In the genomic region with DNA sequence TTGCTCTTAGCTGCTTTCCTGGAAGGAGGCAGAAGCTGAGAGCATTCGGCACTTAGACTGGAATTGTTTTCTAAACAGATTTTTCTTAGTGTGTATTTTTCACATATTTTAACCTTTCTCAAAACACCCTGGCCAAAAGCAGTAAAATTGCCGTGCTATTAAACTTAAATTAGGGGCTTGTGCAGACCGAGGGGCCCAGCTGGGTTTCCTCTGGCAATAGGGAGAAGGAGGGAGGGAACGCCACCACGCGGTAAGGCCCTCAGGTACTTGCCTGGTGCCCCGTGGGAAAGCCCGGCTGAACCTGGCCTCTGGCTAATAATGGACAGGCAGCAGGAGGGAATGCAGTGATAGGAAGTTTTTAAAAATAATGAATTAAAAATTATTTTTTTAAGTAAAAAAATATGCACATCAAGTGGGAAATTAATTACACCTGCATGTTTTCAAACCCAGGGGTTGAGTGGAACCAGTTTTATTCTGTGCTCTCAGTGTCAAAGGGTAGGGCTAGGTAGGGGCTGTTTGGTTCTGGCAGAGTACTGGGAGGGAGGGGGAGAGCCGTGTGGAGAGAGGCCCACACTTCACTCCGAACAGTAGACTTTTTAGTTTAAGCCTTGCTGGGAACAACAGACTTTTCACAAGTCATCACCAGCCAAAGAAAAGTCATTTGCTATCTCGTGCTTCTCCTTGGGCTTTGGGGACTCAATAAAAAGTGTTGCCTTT, we compare ENCODE assay signal across 22 mouse cellular contexts.
DNase-seq lines count a peak whose midpoint lies in the region; ATAC-seq and TF ChIP-seq lines count a peak whose summit lies in the region.
"Had no signal": no experiment of that assay in that cellular context is flagged by ENCODE, and none has a peak within 500 bp of the region (broad histone marks: within the 10 kb centered on the region; RNA-seq: fewer than 3 reads in every experiment).

No protein-coding gene starts in this region.

- no peak for TF ChIP-seq EP300 in liver, postnatal 0 days (IDR thresholded peaks at IDR 0.05; ENCODE audit: low read depth)

- no peak overlapping the region for H3K4me3 ChIP-seq in kidney, embryonic 14.5 days (ENCODE audit: low read length)
- no peak overlapping the region for H3K4me3 ChIP-seq in liver, postnatal 0 days (ENCODE audit: low read depth, low read length)
- H3K4me3 ChIP-seq in midbrain, embryonic 16.5 days (ENCODE audit: low read depth, low read length) = no peak overlapping the region
- H3K4me3 ChIP-seq: liver, embryonic 15.5 days; megakaryocyte, embryonic 14.5 days; midbrain, embryonic 15.5 days; stomach, embryonic 15.5 days had no signal

- H3K4me2 ChIP-seq in kidney, embryonic 14.5 days (replicated peaks; ENCODE audit: low read depth, low read length) = no peak overlapping the region
- no peak overlapping the region for H3K4me2 ChIP-seq in liver, postnatal 0 days (ENCODE audit: low read depth, low read length)
- H3K4me2 ChIP-seq in midbrain, embryonic 16.5 days (ENCODE audit: low read length) = no peak overlapping the region
- H3K4me2 ChIP-seq: hindbrain, embryonic 14.5 days; liver, embryonic 15.5 days; midbrain, embryonic 15.5 days; stomach, embryonic 15.5 days had no signal

- no peaks in the 10 kb centered on the region for H3K27me3 ChIP-seq in kidney, embryonic 14.5 days (ENCODE audit: control insufficient read depth, insufficient read depth, low read length)
- no peaks in the 10 kb centered on the region for H3K27me3 ChIP-seq in liver, postnatal 0 days (ENCODE audit: insufficient read depth, low read length)
- no peaks in the 10 kb centered on the region for H3K27me3 ChIP-seq in midbrain, embryonic 16.5 days (ENCODE audit: control insufficient read depth, insufficient read depth, low read depth, low read length)
- H3K27me3 ChIP-seq: liver, embryonic 15.5 days; midbrain, embryonic 15.5 days; Patski; stomach, embryonic 15.5 days had no signal

- no peaks in the 10 kb centered on the region for H3K36me3 ChIP-seq in kidney, embryonic 14.5 days (ENCODE audit: control insufficient read depth, insufficient read depth, low read length)
- H3K36me3 ChIP-seq in liver, postnatal 0 days (replicated peaks; ENCODE audit: insufficient read depth, low read length) = no peaks in the 10 kb centered on the region
- H3K36me3 ChIP-seq in midbrain, embryonic 16.5 days (ENCODE audit: control insufficient read depth, insufficient read depth, low read length) = no peaks in the 10 kb centered on the region
- H3K36me3 ChIP-seq: liver, embryonic 15.5 days; midbrain, embryonic 15.5 days; stomach, embryonic 15.5 days had no signal

- no peak for TF ChIP-seq CTCF in liver, postnatal 0 days (IDR thresholded peaks at IDR 0.05; ENCODE audit: low read depth)

- H3K9me3 ChIP-seq in kidney, embryonic 14.5 days (ENCODE audit: control insufficient read depth, low read length) = no peaks in the 10 kb centered on the region
- no peaks in the 10 kb centered on the region for H3K9me3 ChIP-seq in liver, postnatal 0 days (ENCODE audit: low read length)
- H3K9me3 ChIP-seq in midbrain, embryonic 16.5 days (replicated peaks; ENCODE audit: control insufficient read depth, low read length, poor library complexity, severe bottlenecking) = no peaks in the 10 kb centered on the region
- H3K9me3 ChIP-seq: liver, embryonic 15.5 days; megakaryocyte, embryonic 14.5 days; midbrain, embryonic 15.5 days; stomach, embryonic 15.5 days had no signal

- peak; percentile 53; the same call in 1 of the 2 replicates for ATAC-seq in kidney, embryonic 14.5 days (ENCODE audit: low FRiP score, low TSS enrichment)
- ATAC-seq in liver, postnatal 0 days = no peak
- ATAC-seq in midbrain, embryonic 16.5 days = no peak
- ATAC-seq: activated CD4-positive, CD25-positive, alpha-beta regulatory T cell, adult 4 months; intestine, postnatal 0 days; midbrain, embryonic 15.5 days; Patski had no signal

- H3K27ac ChIP-seq in kidney, embryonic 14.5 days (ENCODE audit: low read depth, low read length) = peak overlapping the region; percentile 71; the same call in 1 of the 2 replicates
- peak overlapping the region; percentile 76 for H3K27ac ChIP-seq in liver, postnatal 0 days (ENCODE audit: low read depth)
- H3K27ac ChIP-seq in midbrain, embryonic 16.5 days (ENCODE audit: low read length) = no peak overlapping the region
- H3K27ac ChIP-seq: hindbrain, embryonic 14.5 days; liver, embryonic 15.5 days; midbrain, embryonic 15.5 days; stomach, embryonic 15.5 days had no signal

- H3K9ac ChIP-seq in kidney, embryonic 14.5 days (ENCODE audit: low read depth, low read length) = no peak overlapping the region
- no peak overlapping the region for H3K9ac ChIP-seq in liver, postnatal 0 days (replicated peaks)
- H3K9ac ChIP-seq in midbrain, embryonic 16.5 days (ENCODE audit: low read depth, low read length) = no peak overlapping the region
- H3K9ac ChIP-seq: hindbrain, embryonic 14.5 days; liver, embryonic 15.5 days; midbrain, embryonic 15.5 days; stomach, embryonic 15.5 days had no signal

- 22% methylated on average over 11 of the region's 11 CpGs for WGBS in kidney, embryonic 14.5 days
- 62% methylated on average over 11 of the region's 11 CpGs for WGBS in liver, postnatal 0 days (ENCODE audit: insufficient replicate concordance)
- 46% methylated on average over 11 of the region's 11 CpGs for WGBS in midbrain, embryonic 16.5 days

- H3K4me1 ChIP-seq in kidney, embryonic 14.5 days (ENCODE audit: control insufficient read depth, insufficient read depth, low read length) = peaks cover 20% of the 10 kb centered on the region
- peaks cover 3% of the 10 kb centered on the region; the same call in 1 of the 2 replicates for H3K4me1 ChIP-seq in liver, postnatal 0 days (ENCODE audit: insufficient read depth)
- no peaks in the 10 kb centered on the region; the same call in 1 of the 2 replicates for H3K4me1 ChIP-seq in midbrain, embryonic 16.5 days (ENCODE audit: control insufficient read depth, insufficient read depth, low read length)

- no peak for DNase-seq in kidney, adult 9 months
- no peak for DNase-seq in liver, postnatal 0 days
- no peak for DNase-seq in liver
- peak; percentile 56 for DNase-seq in forelimb bud, embryonic 11.5 days (ENCODE audit: low read depth, low spot score)
- DNase-seq in urinary bladder, adult 18-20 months (ENCODE audit: low spot score in 2 of 2) = no peak
- DNase-seq: adrenal gland, postnatal 14 days; cerebellum, adult 2 months; gastrocnemius, postnatal 10 days; heart, postnatal 10 days; lung, postnatal 14 days; right cerebral cortex, postnatal 14 days; thymus, adult 2 months had no signal
